Mouse (Mus musculus) c-Kit-positive CD71-negative TER-119-negative erythroid progenitor cells, embryonic 14.5 days (primary cell): Measurements from ENCODE around the gene Prmt1.
A peak's percentile ranks its signal among the peaks of the same experiment; 100 is the strongest.

Experiments used
- DNase-seq: peaks from one replicate; pipeline ENCODE4 v3.0.0-alpha.2; 2013; ENCODE audit warnings: low read depth

Prmt1 gene

GRCm38 (mm10) chr7:44978300-44978699, 8.1 kb downstream of the Prmt1 start:
- no peak for DNase-seq

GRCm38 (mm10) chr7:44975117-44975419, 11.3 kb downstream of the Prmt1 start:
- no peak for DNase-seq

GRCm38 (mm10) chr7:44974383-44975116, 11.8 kb downstream of the Prmt1 start, which contains the start of gene Cpt1c:
Gene Cpt1c (minus strand): TSS chr7:44974851.
- peak; percentile 40 for DNase-seq

GRCm38 (mm10) chr7:44973415-44974130, 12.8 kb downstream of the Prmt1 start:
- no peak for DNase-seq

GRCm38 (mm10) chr7:44971142-44971541, 15.2 kb downstream of the Prmt1 start:
- DNase-seq, result no peak

- DNase-seq, result peak; percentile 55
These were observed 16.1 kb downstream of the Prmt1 start for GRCm38 (mm10) chr7:44970231-44970691.

- DNase-seq, result no peak
These were observed 19.7 kb downstream of the Prmt1 start for GRCm38 (mm10) chr7:44966638-44967037.

- no peak for DNase-seq
These were observed 20.4 kb downstream of the Prmt1 start for GRCm38 (mm10) chr7:44965975-44966374.

- no peak for DNase-seq
These were observed 21.4 kb downstream of the Prmt1 start for GRCm38 (mm10) chr7:44964990-44965389.

- no peak for DNase-seq
These were observed 23.5 kb downstream of the Prmt1 start for GRCm38 (mm10) chr7:44962831-44963230.

- no peak for DNase-seq
These were observed 24.0 kb downstream of the Prmt1 start for GRCm38 (mm10) chr7:44962337-44962736.

GRCm38 (mm10) chr7:44960512-44960910, 25.9 kb downstream of the Prmt1 start:
- DNase-seq, result no peak

GRCm38 (mm10) chr7:44959874-44960511, 26.4 kb downstream of the Prmt1 start:
- DNase-seq, result no peak

GRCm38 (mm10) chr7:44959281-44959680, 27.1 kb downstream of the Prmt1 start:
- DNase-seq, result no peak

- peak; percentile 30 for DNase-seq
These were observed 28.2 kb downstream of the Prmt1 start for GRCm38 (mm10) chr7:44958208-44958607.

- no peak for DNase-seq
These were observed 29.1 kb downstream of the Prmt1 start for GRCm38 (mm10) chr7:44957183-44957835.

GRCm38 (mm10) chr7:44956266-44956665, 30.1 kb downstream of the Prmt1 start:
- DNase-seq, result no peak

- DNase-seq, result peak; percentile 22
These were observed 30.7 kb downstream of the Prmt1 start for GRCm38 (mm10) chr7:44955628-44956027.

- no peak for DNase-seq
These were observed 32.1 kb downstream of the Prmt1 start for GRCm38 (mm10) chr7:44954091-44954885.

- no peak for DNase-seq
These were observed 32.8 kb downstream of the Prmt1 start for GRCm38 (mm10) chr7:44953561-44953960.

GRCm38 (mm10) chr7:44952611-44953306, 33.6 kb downstream of the Prmt1 start:
- DNase-seq, result peak; percentile 94
